Mouse (Mus musculus) erythroblast, embryonic 14.5 days (primary cell): ENCODE measurements around the gene Dhx58.

Experiments
- GATA1 ChIP-seq: IDR thresholded peaks from 2 replicates; pipeline ENCODE4 v1.6.1; 2012; ENCODE audit warnings: low read length, inconsistent platforms, mixed read lengths
- TAL1 ChIP-seq: IDR thresholded peaks from 3 replicates; pipeline ENCODE4 v1.6.1; 2012; ENCODE audit warnings: low read length, inconsistent platforms, mixed read lengths

GRCm38 (mm10) chr11:100651205-100651604, 52.9 kb downstream of the Dhx58 start:
- no peak for TF ChIP-seq GATA1
- TF ChIP-seq TAL1: no peak
